Mouse (Mus musculus) v-Abl transformed pro-B cells (cell line): ENCODE measurements around the gene Erg.

Experiments used
- in situ Hi-C, 2 experiments: fragments of 400-800 bp; cut with MboI; formaldehyde crosslinking; loops; one replicate each; pipeline ENCODE4 v1.15.1; 2025; ENCODE audit not compliant: unreplicated experiment in 2 of 2

The Erg gene

GRCm38 (mm10) chr16:95586311-95586602, at the start of gene Erg:
TSS of gene Erg (minus strand) at chr16:95586593.
- in situ Hi-C loops = no loop called here

GRCm38 (mm10) chr16:95631816-95632215, 45.4 kb upstream of the Erg start:
- in situ Hi-C loops = loop anchor here (10.0 to 25.0 kb wide), 2 partner anchors 523 to 530 kb away; no protein-coding TSS in a partner anchor

DNA sequence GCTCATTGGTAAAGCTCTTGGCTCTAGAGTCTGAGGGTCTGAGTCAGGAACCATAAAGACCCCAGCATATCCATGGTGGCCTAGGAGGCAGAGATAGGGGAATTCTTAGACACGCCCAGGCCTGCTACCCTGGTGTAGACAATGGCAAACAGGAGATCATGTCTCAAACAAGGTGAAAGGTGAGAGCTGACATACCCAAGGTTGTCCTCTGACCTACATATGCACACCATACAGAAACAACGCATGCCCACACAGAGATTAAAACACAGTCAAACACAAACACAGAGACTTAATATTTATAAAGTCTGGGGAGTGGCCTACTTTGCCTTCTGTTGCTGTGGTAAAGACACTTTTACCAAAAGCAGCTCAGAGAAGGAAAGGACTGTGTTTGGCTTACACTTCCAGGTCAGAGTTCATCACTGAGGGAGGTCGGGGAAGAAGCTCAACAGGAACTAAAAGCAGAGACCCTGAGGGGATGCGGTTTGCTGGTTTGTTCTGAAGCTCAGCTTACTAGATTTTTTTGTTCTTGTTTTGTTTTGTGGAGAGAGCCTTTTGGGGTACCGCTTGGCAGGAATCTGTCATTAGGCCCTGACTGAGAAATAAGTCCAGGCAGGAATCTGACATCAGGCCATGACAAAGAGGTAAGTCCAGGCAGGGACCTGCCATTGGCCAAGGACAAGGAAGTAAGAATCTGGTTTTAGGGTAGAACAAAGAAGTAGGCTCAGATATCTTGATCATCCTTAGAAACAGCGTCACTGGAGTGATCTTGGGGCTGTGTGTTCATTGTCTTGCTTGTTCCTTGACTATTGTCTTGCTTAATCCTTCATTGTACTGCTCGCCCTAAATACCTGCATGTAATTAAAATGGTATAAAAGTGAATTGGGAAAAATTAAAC, 37.7 kb upstream of the Erg start:
- in situ Hi-C loops = loop anchor here in 1 of 2 experiments (25.0 kb wide), 1 partner anchor 812 kb away; no protein-coding TSS in a partner anchor

DNA sequence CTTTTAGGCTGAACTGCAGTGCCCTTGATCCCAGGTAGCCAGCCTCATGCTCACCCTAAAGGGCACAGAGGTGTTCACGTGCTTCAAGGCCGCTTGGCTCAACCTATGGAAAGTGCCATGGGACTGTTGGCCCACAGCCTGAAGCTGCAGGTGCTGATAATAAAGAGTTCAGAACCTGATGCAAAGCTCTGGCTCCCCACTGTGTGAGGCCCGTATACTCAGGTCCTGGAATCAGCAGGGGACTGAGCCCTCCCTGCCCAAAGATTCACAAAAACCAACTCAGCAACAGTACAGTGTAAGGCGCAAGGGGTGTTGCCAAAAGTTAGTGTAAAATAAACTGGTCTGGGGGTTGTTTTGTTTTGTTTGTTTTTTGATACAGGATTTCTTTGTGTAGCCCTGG, 36.7 kb upstream of the Erg start:
- in situ Hi-C loops = loop anchor here in 1 of 2 experiments (25.0 kb wide), 1 partner anchor 811 kb away; no protein-coding TSS in a partner anchor

GRCm38 (mm10) chr16:95619859-95620325, 33.5 kb upstream of the Erg start:
- in situ Hi-C loops = loop anchor here in 1 of 2 experiments (25.0 kb wide), 1 partner anchor 808 kb away; no protein-coding TSS in a partner anchor

DNA sequence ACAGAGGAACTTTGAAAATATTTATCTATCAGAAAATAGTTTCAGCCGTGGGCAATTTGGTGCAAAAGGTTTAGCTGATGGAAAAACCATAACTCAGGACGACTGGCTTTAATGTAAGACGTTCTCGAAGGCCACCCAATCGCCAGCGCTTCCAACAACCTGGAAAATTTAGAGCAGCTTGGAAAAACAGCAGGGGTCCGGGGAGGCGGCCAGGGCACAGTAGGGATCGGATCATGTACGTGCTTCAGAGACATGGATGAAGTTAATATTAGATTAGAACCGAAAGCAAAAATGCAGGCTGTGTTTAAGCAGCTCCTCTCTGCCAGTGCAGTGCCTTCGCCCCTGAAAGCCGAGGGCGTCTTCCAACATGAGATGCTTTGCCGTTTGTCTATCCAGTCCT, 31.8 kb upstream of the Erg start:
- in situ Hi-C loops = loop anchor here in 1 of 2 experiments (25.0 kb wide), 1 partner anchor 806 kb away; no protein-coding TSS in a partner anchor

DNA sequence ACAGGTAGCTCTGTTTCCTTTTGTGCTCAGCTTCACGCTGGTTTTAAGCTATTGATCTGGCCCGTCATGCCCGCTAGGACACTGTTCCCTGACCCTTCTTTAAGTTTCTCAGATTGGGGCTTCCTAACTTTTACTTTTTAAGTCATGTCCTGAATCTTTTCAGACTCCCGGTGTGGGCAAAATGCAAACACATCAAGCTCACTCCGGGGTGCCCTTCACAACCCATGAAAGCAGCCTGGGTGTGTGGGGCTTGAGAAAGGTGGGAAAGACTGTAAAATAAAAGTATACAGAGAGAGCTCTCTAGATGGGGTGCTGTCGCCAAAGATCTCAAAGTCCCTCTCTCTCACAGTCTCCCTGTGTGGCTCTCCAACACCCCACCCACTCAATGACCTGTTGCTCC, 31.3 kb upstream of the Erg start:
- in situ Hi-C loops = loop anchor here in 1 of 2 experiments (25.0 kb wide), 1 partner anchor 805 kb away; no protein-coding TSS in a partner anchor

DNA sequence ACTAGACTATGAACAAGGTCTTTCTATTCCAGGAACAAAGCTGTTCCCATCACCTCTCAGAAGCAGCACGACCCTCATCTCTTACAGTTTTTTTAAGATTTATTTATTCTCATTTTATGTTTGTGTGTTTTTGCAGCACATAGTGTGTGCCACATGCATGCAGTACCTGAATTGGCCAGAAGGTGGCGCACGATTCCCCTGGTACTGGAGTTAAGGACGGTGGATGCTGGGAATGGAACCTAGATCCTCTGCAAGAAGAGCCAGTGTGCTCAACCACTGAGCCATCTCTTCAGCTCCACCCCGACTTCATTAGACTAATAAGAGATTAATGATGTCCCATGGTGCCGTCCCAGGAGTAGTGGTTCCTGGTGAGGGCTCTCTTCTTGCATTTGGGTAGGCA, 29.2 kb upstream of the Erg start:
- in situ Hi-C loops = loop anchor here in 1 of 2 experiments (25.0 kb wide), 1 partner anchor 803 kb away; no protein-coding TSS in a partner anchor

- in situ Hi-C loops = loop anchor here in 1 of 2 experiments (25.0 kb wide), 1 partner anchor 802 kb away; no protein-coding TSS in a partner anchor
Observed at GRCm38 (mm10) chr16:95614482-95614881, 28.1 kb upstream of the Erg start.

DNA sequence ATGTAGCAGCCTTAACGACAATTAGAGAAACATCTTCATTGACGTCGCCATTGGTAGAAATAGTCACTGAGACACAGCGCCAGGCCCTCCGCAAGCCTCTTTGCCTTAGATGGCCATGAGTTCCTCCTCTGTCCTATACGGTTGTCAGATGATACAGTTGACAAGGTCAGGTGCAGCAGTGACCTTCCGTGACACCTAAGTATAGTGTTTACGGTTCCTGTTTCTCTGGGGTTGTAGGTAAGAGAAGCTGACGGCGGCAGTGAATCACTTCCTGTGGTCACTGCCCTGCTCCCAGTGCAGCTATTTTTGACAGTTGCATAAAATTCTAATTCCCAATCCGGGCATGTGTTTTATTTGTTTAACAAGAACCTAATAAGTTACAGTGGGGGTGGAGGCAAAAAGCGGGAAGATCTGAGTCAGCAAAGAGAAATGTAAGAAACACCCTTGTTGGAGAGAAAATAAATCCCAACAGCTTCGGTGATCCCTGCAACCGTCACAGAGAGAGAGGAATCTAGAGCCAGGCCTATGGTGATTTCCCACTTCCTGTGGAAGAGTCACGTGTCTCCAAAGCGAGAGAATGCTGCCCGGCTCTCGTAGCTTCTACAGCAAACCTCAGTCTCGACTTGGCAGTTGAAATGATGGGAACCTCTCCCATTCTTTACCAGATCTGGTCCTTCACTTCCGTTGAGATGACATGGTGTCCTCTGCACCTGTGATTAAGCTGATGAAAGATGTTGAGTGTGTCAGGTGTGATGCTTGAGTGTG, 25.8 kb upstream of the Erg start:
- in situ Hi-C loops = loop anchor here in 1 of 2 experiments (25.0 kb wide), 1 partner anchor 800 kb away; no protein-coding TSS in a partner anchor

- in situ Hi-C loops = loop anchor here in 1 of 2 experiments (25.0 kb wide), 1 partner anchor 796 kb away; no protein-coding TSS in a partner anchor
Observed at GRCm38 (mm10) chr16:95608624-95609023, 22.2 kb upstream of the Erg start.

GRCm38 (mm10) chr16:95605304-95605703, 18.9 kb upstream of the Erg start:
- in situ Hi-C loops = loop anchor here in 1 of 2 experiments (25.0 kb wide), 1 partner anchor 793 kb away; no protein-coding TSS in a partner anchor

- in situ Hi-C loops = loop anchor here in 1 of 2 experiments (25.0 kb wide), 1 partner anchor 790 kb away; no protein-coding TSS in a partner anchor
Observed at GRCm38 (mm10) chr16:95602504-95602903, 16.1 kb upstream of the Erg start.

- in situ Hi-C loops = loop anchor here in 1 of 2 experiments (25.0 kb wide), 1 partner anchor 790 kb away; no protein-coding TSS in a partner anchor
Observed at GRCm38 (mm10) chr16:95601807-95602206, 15.4 kb upstream of the Erg start.

GRCm38 (mm10) chr16:95601219-95601580, 14.8 kb upstream of the Erg start:
- in situ Hi-C loops = loop anchor here in 1 of 2 experiments (25.0 kb wide), 1 partner anchor 789 kb away; no protein-coding TSS in a partner anchor

DNA sequence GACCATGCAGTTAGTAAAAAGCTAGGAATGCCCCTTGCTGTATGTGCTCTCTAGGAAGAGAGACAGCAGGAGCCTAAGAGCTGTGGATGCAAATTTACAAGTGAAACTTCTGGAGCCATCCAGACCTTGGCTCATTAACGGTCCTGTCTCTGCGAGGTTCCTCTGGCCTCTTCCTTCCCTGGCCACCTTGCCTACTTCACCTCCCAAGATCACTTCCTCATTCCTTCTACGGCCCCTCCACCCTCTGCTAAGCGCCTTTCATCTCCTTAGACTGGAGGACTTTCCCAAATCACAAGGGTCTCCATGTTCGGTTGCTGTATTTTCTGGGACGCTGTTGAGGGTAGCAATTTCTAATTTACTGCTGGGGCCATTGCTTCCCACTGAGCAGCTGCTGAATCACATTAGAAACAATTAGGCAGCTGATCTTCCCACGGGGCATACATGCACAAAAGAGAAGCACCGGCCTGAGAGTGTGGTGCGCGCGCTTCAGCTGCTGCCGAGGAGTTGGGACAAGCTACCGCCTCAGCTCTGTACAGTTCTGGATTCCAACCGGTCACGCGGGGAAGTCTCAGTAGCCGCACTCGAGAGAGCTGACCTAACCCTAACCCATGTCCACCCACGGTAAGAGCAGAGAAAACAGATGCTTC, 14.3 kb upstream of the Erg start:
- in situ Hi-C loops = loop anchor here in 1 of 2 experiments (25.0 kb wide), 1 partner anchor 788 kb away; no protein-coding TSS in a partner anchor

- in situ Hi-C loops = no loop called here
Observed at GRCm38 (mm10) chr16:95598930-95599329, 12.5 kb upstream of the Erg start.

- in situ Hi-C loops = no loop called here
Observed at GRCm38 (mm10) chr16:95597578-95597951, 11.2 kb upstream of the Erg start.

- in situ Hi-C loops = no loop called here
Observed at GRCm38 (mm10) chr16:95596884-95597577, 10.6 kb upstream of the Erg start.
